Mouse (Mus musculus) MEL (cell line): ENCODE data around the gene Cntnap1. TPM values are rescaled to one million over a fixed set of nuclear protein-coding genes. Genes with fewer than 3 reads are reported as not detected.

Source experiments
- DNase-seq: peaks from one replicate; pipeline ENCODE4 v3.0.0; 2011; ENCODE audit warnings: low read depth, low spot score
- H3K27ac ChIP-seq: 2 replicates; pipeline ENCODE4 v1.5.1; 2012; ENCODE audit warnings: low read depth, mild to moderate bottlenecking, control low read depth, low read length, moderate library complexity; ENCODE audit not compliant: control insufficient read depth
- H3K27me3 ChIP-seq, 2 experiments: fragments of 150-350 bp in 1 of 2; sonication (generic) in 1 of 2; 2 replicates each; pipeline ENCODE4 v1.6.1; 2012; ENCODE audit warnings: low read length in 2 of 2, mild to moderate bottlenecking in 2 of 2, improper control_type of control experiment in 1 of 2, moderate library complexity in 1 of 2; ENCODE audit not compliant: insufficient read depth in 2 of 2, control insufficient read depth in 1 of 2
- H3K36me3 ChIP-seq, 2 experiments: 2 replicates each; pipeline ENCODE4 v1.6.1; 2012 to 2014; ENCODE audit warnings: low read length in 2 of 2, improper control_type of control experiment in 1 of 2, inconsistent platforms in 1 of 2, mild to moderate bottlenecking in 1 of 2; ENCODE audit not compliant: insufficient read depth in 2 of 2, control insufficient read depth in 1 of 2
- H3K4me1 ChIP-seq, 2 experiments: fragments of 150-350 bp in 1 of 2; sonication (generic) in 1 of 2; 2 replicates each; pipeline ENCODE4 v1.6.1; 2012; ENCODE audit warnings: low read length in 2 of 2, improper control_type of control experiment in 1 of 2, mild to moderate bottlenecking in 1 of 2; ENCODE audit not compliant: insufficient read depth in 2 of 2, control insufficient read depth in 1 of 2
- H3K4me3 ChIP-seq, 2 experiments: fragments of 150-350 bp in 1 of 2; sonication (generic) in 1 of 2; 2 replicates each; pipeline ENCODE4 v1.5.1; 2012; ENCODE audit warnings: low read depth in 2 of 2, low read length in 2 of 2, mild to moderate bottlenecking in 2 of 2, moderate library complexity in 2 of 2, control low read depth in 1 of 2, improper control_type of control experiment in 1 of 2; ENCODE audit not compliant: control insufficient read depth in 1 of 2, insufficient read depth in 1 of 2
- H3K79me2 ChIP-seq: 2 replicates; pipeline ENCODE4 v1.6.1; 2012; ENCODE audit warnings: mild to moderate bottlenecking, low read length, moderate library complexity; ENCODE audit not compliant: control insufficient read depth, poor library complexity, insufficient read depth
- H3K9ac ChIP-seq: 2 replicates; pipeline ENCODE4 v1.6.1; 2012; ENCODE audit warnings: low read depth, mild to moderate bottlenecking, control low read depth, low read length, moderate library complexity; ENCODE audit not compliant: control insufficient read depth, poor library complexity, severe bottlenecking
- H3K9me3 ChIP-seq: fragments of 150-350 bp; sonication (generic); replicated peaks from 2 replicates; pipeline ENCODE4 v1.6.1; 2012; ENCODE audit warnings: mild to moderate bottlenecking, low read length, improper control_type of control experiment, moderate library complexity; ENCODE audit not compliant: insufficient read depth
- CTCF ChIP-seq, 3 experiments: IDR thresholded peaks in 2 of 3; conservative IDR thresholded peaks in 1 of 3; 2 replicates each; pipeline ENCODE4 v1.5.1; 2011 to 2012; ENCODE audit warnings: low read length in 3 of 3, low read depth in 2 of 3, mild to moderate bottlenecking in 2 of 3, improper control_type of control experiment in 1 of 3, inconsistent platforms in 1 of 3, mixed read lengths in 1 of 3, moderate library complexity in 1 of 3; ENCODE audit not compliant: control insufficient read depth in 1 of 3, insufficient read depth in 1 of 3, poor library complexity in 1 of 3, severe bottlenecking in 1 of 3
- ELF1 ChIP-seq: IDR thresholded peaks from 2 replicates; pipeline ENCODE4 v1.6.1; 2014; ENCODE audit warnings: low read depth, mild to moderate bottlenecking, inconsistent platforms, low read length, improper control_type of control experiment, moderate library complexity
- EP300 ChIP-seq, 2 experiments: IDR thresholded peaks; 2 replicates each; pipeline ENCODE4 v1.6.1; 2011; ENCODE audit warnings: improper control_type of control experiment in 2 of 2, low read length in 2 of 2, low read depth in 1 of 2, mild to moderate bottlenecking in 1 of 2
- ETS1 ChIP-seq: IDR thresholded peaks from 2 replicates; pipeline ENCODE4 v1.6.1; 2012; ENCODE audit warnings: low read depth, mild to moderate bottlenecking, inconsistent platforms, low read length, improper control_type of control experiment, moderate library complexity
- GATA1 ChIP-seq: IDR thresholded peaks from 2 replicates; pipeline ENCODE4 v1.6.1; 2011; ENCODE audit warnings: low read depth, low read length, improper control_type of control experiment
- KAT2A ChIP-seq: conservative IDR thresholded peaks from 2 replicates; pipeline ENCODE4 v1.6.1; 2012; ENCODE audit warnings: low read depth, low read length, improper control_type of control experiment, inconsistent platforms
- MAFK ChIP-seq: IDR thresholded peaks from 2 replicates; pipeline ENCODE4 v1.6.1; 2011; ENCODE audit warnings: low read depth, mild to moderate bottlenecking, low read length, improper control_type of control experiment, borderline replicate concordance
- MAX ChIP-seq: IDR thresholded peaks from 2 replicates; pipeline ENCODE4 v1.6.1; 2011; ENCODE audit warnings: low read length, improper control_type of control experiment
- MEF2A ChIP-seq: IDR thresholded peaks from 2 replicates; pipeline ENCODE4 v1.6.1; 2014; ENCODE audit warnings: low read depth, mild to moderate bottlenecking, inconsistent platforms, low read length, improper control_type of control experiment; ENCODE audit not compliant: poor library complexity, insufficient replicate concordance, severe bottlenecking; ENCODE audit errors: extremely low read depth
- MXI1 ChIP-seq: IDR thresholded peaks from 2 replicates; pipeline ENCODE4 v1.6.1; 2011; ENCODE audit warnings: mild to moderate bottlenecking, low read depth, low read length, improper control_type of control experiment
- POLR2AphosphoS2 ChIP-seq: IDR thresholded peaks from 2 replicates; pipeline ENCODE4 v1.6.1; 2011; ENCODE audit warnings: low read length, improper control_type of control experiment
- RAD21 ChIP-seq: IDR thresholded peaks from 2 replicates; pipeline ENCODE4 v1.6.1; 2011; ENCODE audit warnings: mild to moderate bottlenecking, low read depth, low read length, improper control_type of control experiment
- RCOR1 ChIP-seq: IDR thresholded peaks from 2 replicates; pipeline ENCODE4 v1.6.1; 2012; ENCODE audit warnings: low read depth, mild to moderate bottlenecking, inconsistent platforms, low read length, improper control_type of control experiment
- SMC3 ChIP-seq: IDR thresholded peaks from 2 replicates; pipeline ENCODE4 v1.6.1; 2011; ENCODE audit warnings: low read depth, low read length, improper control_type of control experiment
- TAL1 ChIP-seq: IDR thresholded peaks from 2 replicates; pipeline ENCODE4 v1.6.1; 2012; ENCODE audit warnings: mild to moderate bottlenecking, inconsistent platforms, low read length, moderate library complexity, mixed read lengths
- USF2 ChIP-seq, 2 experiments: IDR thresholded peaks; 2 replicates each; pipeline ENCODE4 v1.6.1; 2011 to 2012; ENCODE audit warnings: improper control_type of control experiment in 2 of 2, low read length in 2 of 2, borderline replicate concordance in 1 of 2, inconsistent platforms in 1 of 2, low read depth in 1 of 2, mild to moderate bottlenecking in 1 of 2; ENCODE audit not compliant: insufficient read depth in 1 of 2
- ZKSCAN1 ChIP-seq: IDR thresholded peaks from 2 replicates; pipeline ENCODE4 v1.6.1; 2012; ENCODE audit warnings: low read depth, mild to moderate bottlenecking, inconsistent platforms, low read length, improper control_type of control experiment, moderate library complexity
- polyA plus RNA-seq, 2 experiments: library from polyadenylated mRNA; stranded (reverse) in 1 of 2; unstranded in 1 of 2; fragments of >175 nt in 1 of 2; fragments of >200 nt in 1 of 2; gene quantifications; 2 replicates each; pipeline versions ENCODE4 v1.2.1 to v1.2.4; 2012; ENCODE audit warnings: low replicate concordance in 2 of 2, low read depth in 1 of 2; ENCODE audit not compliant: insufficient read length in 2 of 2, insufficient read depth in 1 of 2, missing spikeins in 1 of 2
- total RNA-seq: library from RNA; depleted of rRNA; stranded (reverse); fragments of 300-350 nt; gene quantifications from 2 replicates; pipeline ENCODE4 v1.2.3, GENCODE M21; 2012

The Cntnap1 gene
- total and polyA plus RNA-seq, 3 experiments: 0.01 TPM; not detected in 2

DNA sequence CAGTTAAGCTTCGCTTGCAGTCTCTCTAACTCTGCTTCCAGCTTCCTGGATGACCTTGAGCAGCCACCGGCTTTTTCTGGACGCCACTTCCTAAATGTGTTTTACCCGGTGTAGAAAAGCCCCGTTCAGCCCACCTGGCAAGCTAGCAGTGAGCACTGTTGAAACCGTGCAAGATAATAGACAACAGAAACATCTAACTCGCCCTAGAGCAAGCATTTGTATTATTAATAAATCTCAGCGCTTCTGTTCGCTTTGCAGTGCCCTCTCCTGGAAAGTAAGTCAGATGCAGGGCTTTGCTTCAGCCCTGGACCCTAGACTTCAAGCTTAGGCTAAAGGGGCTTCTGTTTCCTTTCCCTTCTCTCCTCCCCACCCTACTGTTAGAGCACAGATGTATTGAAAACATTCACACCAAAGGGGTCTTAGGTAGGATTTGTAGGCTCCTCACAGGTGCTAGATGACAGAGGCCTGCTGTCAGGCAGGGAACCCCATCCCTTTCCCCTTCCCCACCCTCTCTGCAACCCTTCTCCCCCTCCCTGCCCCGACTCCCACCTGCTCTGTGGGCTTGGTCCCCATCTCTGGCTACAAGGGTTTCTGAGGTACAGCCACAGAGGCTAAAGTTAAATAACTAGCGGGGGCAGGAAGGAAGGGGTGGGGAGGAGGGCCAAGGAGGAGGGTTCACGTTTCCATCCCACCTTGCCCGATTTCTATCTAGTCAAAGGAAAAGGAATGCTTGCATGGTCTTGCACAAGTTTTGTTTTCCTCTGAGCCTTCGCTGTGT lies 4.7 kb downstream of the Cntnap1 start, which contains the start of gene Ccr10:
TSS of gene Ccr10 (minus strand) at position 593 of the 778 bp plus-strand sequence.
- Histone ChIP-seq H3K9me3 (no peaks in the 10 kb centered on the region), H3K79me2 (no peaks in the 10 kb centered on the region; the same call in 1 of the 2 replicates), H3K27me3 (peaks cover 0 to 4% of the 10 kb centered on the region in 2 experiments; a peak in 1 of 4 replicates), H3K36me3 (peaks cover 0 to 6% of the 10 kb centered on the region in 2 experiments; a peak in 2 of 4 replicates), H3K4me3 (no peak within 1 kb of the TSS), H3K27ac (no peak within 1 kb of the TSS), H3K4me1 (peaks cover 0 to 17% of the 10 kb centered on the region in 2 experiments; a peak in 2 of 4 replicates), H3K9ac (no peak within 1 kb of the TSS)
- TF ChIP-seq MAFK: no peak
- TF ChIP-seq RCOR1: 0 out of 2 replicates have a peak, but pooled peaks have one; percentile 37
- TF ChIP-seq GATA1: no peak
- TF ChIP-seq CTCF (IDR thresholded peaks at IDR 0.05 in 2 of 3, conservative IDR thresholded peaks at IDR 0.05 in 1 of 3; ENCODE audit: control insufficient read depth in 1 of 3, insufficient read depth in 1 of 3, low read depth in 2 of 3, low read length in 3 of 3, poor library complexity in 1 of 3, severe bottlenecking in 1 of 3): peak in 2 of 3 experiments; percentile 2 to 31; a peak in 2 of 6 replicates
- TF ChIP-seq POLR2AphosphoS2: no peak
- TF ChIP-seq MXI1: no peak
- TF ChIP-seq MEF2A: no peak
- peak; percentile 31 for TF ChIP-seq SMC3
- no peak for TF ChIP-seq ELF1
- no peak for TF ChIP-seq ZKSCAN1
- no peak for TF ChIP-seq RAD21
- no peak for TF ChIP-seq MAX
- no peak for TF ChIP-seq TAL1
- no peak for TF ChIP-seq USF2 (IDR thresholded peaks at IDR 0.05; ENCODE audit: borderline replicate concordance in 1 of 2, insufficient read depth in 1 of 2, low read depth in 1 of 2, low read length in 2 of 2)
- DNase-seq: no peak

DNA sequence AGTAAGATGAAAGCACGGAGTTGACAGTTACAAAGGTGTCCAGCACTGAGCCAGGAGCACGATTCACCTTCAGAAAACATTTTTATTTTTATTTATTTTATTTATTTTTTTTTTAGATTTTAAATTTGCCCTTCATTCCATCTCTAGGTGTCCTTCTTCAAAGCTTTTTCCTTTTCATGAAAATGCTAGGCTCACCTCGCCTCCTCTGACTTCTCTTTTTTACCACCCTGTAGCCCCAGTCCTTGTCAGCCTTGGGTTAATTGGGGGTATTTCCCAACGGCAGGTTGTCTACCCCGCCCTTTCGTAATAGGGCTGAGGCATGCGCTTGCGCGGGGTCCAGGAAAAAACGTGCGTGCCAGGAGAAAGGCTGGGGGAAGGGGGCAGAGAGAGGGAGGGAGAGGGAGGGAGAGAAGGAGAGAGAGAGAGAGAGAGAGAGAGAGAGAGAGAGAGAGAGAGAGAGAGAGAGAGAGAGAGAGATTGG lies 5.4 kb downstream of the Cntnap1 start:
- no peak overlapping the region for H3K27ac ChIP-seq
- 0 out of 4 replicates have a peak, but pooled peaks cover 0 to 2% of the 10 kb centered on the region in 2 experiments for H3K27me3 ChIP-seq
- no peak overlapping the region for H3K9ac ChIP-seq
- peaks cover 0 to 6% of the 10 kb centered on the region in 2 experiments; a peak in 2 of 4 replicates for H3K36me3 ChIP-seq
- DNase-seq: no peak
- peaks cover 0 to 11% of the 10 kb centered on the region in 2 experiments; a peak in 2 of 4 replicates for H3K4me1 ChIP-seq
- H3K79me2 ChIP-seq: no peaks in the 10 kb centered on the region; the same call in 1 of the 2 replicates
- H3K9me3 ChIP-seq: no peaks in the 10 kb centered on the region
- TF ChIP-seq USF2 (IDR thresholded peaks at IDR 0.05; ENCODE audit: borderline replicate concordance in 1 of 2, insufficient read depth in 1 of 2, low read depth in 1 of 2, low read length in 2 of 2): no peak
- TF ChIP-seq KAT2A: no peak
- no peak for TF ChIP-seq EP300 (IDR thresholded peaks at IDR 0.05; ENCODE audit: low read depth in 1 of 2, low read length in 2 of 2)
- TF ChIP-seq ETS1: no peak
- TF ChIP-seq, all 39 proteins: peak for 0
- H3K4me3 ChIP-seq: no peak overlapping the region
